Mouse (Mus musculus) frontal cortex, postnatal 36 days (tissue): ENCODE results near the gene Fgfr2.

Experiments used
- DNase-seq, 2 experiments: peaks; one replicate each; pipeline ENCODE4 v3.0.0; 2022; ENCODE audit warnings: low spot score in 2 of 2

Fgfr2 gene

GRCm38 (mm10) chr7:130261684-130262527, 2861.2 kb downstream of the Fgfr2 start:
- DNase-seq: no peak

GRCm38 (mm10) chr7:130260905-130261683, 2862.1 kb downstream of the Fgfr2 start:
- no peak for DNase-seq

- DNase-seq: peak; percentile 15 to 29
Measured at GRCm38 (mm10) chr7:130260060-130260459, 2863.1 kb downstream of the Fgfr2 start.

GRCm38 (mm10) chr7:130258704-130259295, 2864.3 kb downstream of the Fgfr2 start:
- no peak for DNase-seq

- DNase-seq: no peak
Measured at GRCm38 (mm10) chr7:130257991-130258703, 2865.0 kb downstream of the Fgfr2 start.

- DNase-seq: no peak
Measured at GRCm38 (mm10) chr7:130253264-130253663, 2869.9 kb downstream of the Fgfr2 start.

GRCm38 (mm10) chr7:130251936-130252523, 2871.1 kb downstream of the Fgfr2 start:
- DNase-seq: no peak

GRCm38 (mm10) chr7:130250994-130251393, 2872.2 kb downstream of the Fgfr2 start:
- no peak for DNase-seq

- no peak for DNase-seq
Measured at GRCm38 (mm10) chr7:130248403-130248802, 2874.7 kb downstream of the Fgfr2 start.

- DNase-seq: no peak
Measured at GRCm38 (mm10) chr7:130247831-130248230, 2875.3 kb downstream of the Fgfr2 start.

GRCm38 (mm10) chr7:130246483-130246882, 2876.7 kb downstream of the Fgfr2 start:
- DNase-seq: no peak

GRCm38 (mm10) chr7:130244545-130244944, 2878.6 kb downstream of the Fgfr2 start:
- no peak for DNase-seq

- DNase-seq: peak in 1 of 2 experiments; percentile 10
Measured at GRCm38 (mm10) chr7:130243811-130244210, 2879.3 kb downstream of the Fgfr2 start.

- no peak for DNase-seq
Measured at GRCm38 (mm10) chr7:130240191-130240590, 2883.0 kb downstream of the Fgfr2 start.

- DNase-seq: no peak
Measured at GRCm38 (mm10) chr7:130237244-130237643, 2885.9 kb downstream of the Fgfr2 start.

- DNase-seq: no peak
Measured at GRCm38 (mm10) chr7:130233777-130234176, 2889.4 kb downstream of the Fgfr2 start.

- DNase-seq: no peak
Measured at GRCm38 (mm10) chr7:130230034-130230433, 2893.1 kb downstream of the Fgfr2 start.

GRCm38 (mm10) chr7:130225227-130225626, 2897.9 kb downstream of the Fgfr2 start:
- no peak for DNase-seq

GRCm38 (mm10) chr7:130222633-130223354, 2900.4 kb downstream of the Fgfr2 start:
- no peak for DNase-seq

- no peak for DNase-seq
Measured at GRCm38 (mm10) chr7:130221661-130222387, 2901.3 kb downstream of the Fgfr2 start.
